Mouse (Mus musculus) kidney, postnatal 4 days (tissue): Measurements from ENCODE around the gene Btbd18.

Source experiments
- DNase-seq, 2 experiments: peaks; one replicate each; pipeline ENCODE4 v3.0.0; 2021; ENCODE audit warnings: mixed read lengths in 2 of 2

Gene Btbd18

GRCm38 (mm10) chr2:84658806-84659205, at the start of gene Btbd18:
TSS of gene Btbd18 (plus strand) at chr2:84659079.
- DNase-seq, result no peak

GRCm38 (mm10) chr2:84612764-84613163, 46.1 kb upstream of the Btbd18 start:
- DNase-seq, result no peak

- DNase-seq, result peak in 1 of 2 experiments; percentile 31
Measured at GRCm38 (mm10) chr2:84617637-84618515, 41.0 kb upstream of the Btbd18 start.

- no peak for DNase-seq
Measured at GRCm38 (mm10) chr2:84618914-84619313, 40.0 kb upstream of the Btbd18 start.

GRCm38 (mm10) chr2:84619646-84620340, 39.1 kb upstream of the Btbd18 start:
- DNase-seq, result no peak

GRCm38 (mm10) chr2:84622668-84623067, 36.2 kb upstream of the Btbd18 start:
- no peak for DNase-seq

GRCm38 (mm10) chr2:84623428-84624119, 35.3 kb upstream of the Btbd18 start:
- DNase-seq, result no peak

GRCm38 (mm10) chr2:84624201-84624600, 34.7 kb upstream of the Btbd18 start:
- DNase-seq, result no peak

- DNase-seq, result no peak
Measured at GRCm38 (mm10) chr2:84626366-84626975, 32.4 kb upstream of the Btbd18 start.

GRCm38 (mm10) chr2:84627036-84627435, 31.8 kb upstream of the Btbd18 start:
- DNase-seq, result no peak

- DNase-seq, result no peak
Measured at GRCm38 (mm10) chr2:84632001-84632400, 26.9 kb upstream of the Btbd18 start.

- peak; percentile 27 to 45 for DNase-seq
Measured at GRCm38 (mm10) chr2:84632999-84633398, 25.9 kb upstream of the Btbd18 start.

- no peak for DNase-seq
Measured at GRCm38 (mm10) chr2:84634006-84634405, 24.9 kb upstream of the Btbd18 start.

GRCm38 (mm10) chr2:84634934-84635482, 23.9 kb upstream of the Btbd18 start:
- peak in 1 of 2 experiments; percentile 47 for DNase-seq

GRCm38 (mm10) chr2:84635611-84636010, 23.3 kb upstream of the Btbd18 start:
- peak; percentile 93 to 95 for DNase-seq

- peak; percentile 45 to 68 for DNase-seq
Measured at GRCm38 (mm10) chr2:84636231-84636741, 22.6 kb upstream of the Btbd18 start.

GRCm38 (mm10) chr2:84637452-84638165, 21.3 kb upstream of the Btbd18 start:
- DNase-seq, result peak; percentile 47 to 56

GRCm38 (mm10) chr2:84638428-84639220, 20.3 kb upstream of the Btbd18 start:
- DNase-seq, result no peak

GRCm38 (mm10) chr2:84640833-84641232, 18.0 kb upstream of the Btbd18 start:
- DNase-seq, result no peak

- DNase-seq, result no peak
Measured at GRCm38 (mm10) chr2:84646138-84646537, 12.7 kb upstream of the Btbd18 start.
